In genomic region chr7:74554608-74555311, GRCm38 (mm10) we compare ENCODE assay signal across 8 mouse cellular contexts. TPM values are rescaled to one million over a fixed set of nuclear protein-coding genes. Genes with fewer than 3 reads are reported as not detected.
DNase-seq lines count a peak whose midpoint lies in the region; ATAC-seq lines count a peak whose summit lies in the region.

TSS of gene Slco3a1 (minus strand) at chr7:74554780.

- H3K4me2 ChIP-seq in forebrain, embryonic 14.5 days (ENCODE audit: low read length): peak within 1 kb of the TSS; percentile 87
- H3K4me2 ChIP-seq in liver, embryonic 16.5 days (ENCODE audit: low read depth, low read length): peak within 1 kb of the TSS; percentile 68
- H3K4me2 ChIP-seq in neural tube, embryonic 12.5 days (replicated peaks): peak within 1 kb of the TSS; percentile 91

- peak within 1 kb of the TSS; percentile 87 for H3K27ac ChIP-seq in forebrain, embryonic 14.5 days (ENCODE audit: low read depth, low read length)
- no peak within 1 kb of the TSS; the same call in 1 of the 2 replicates for H3K27ac ChIP-seq in liver, embryonic 16.5 days (ENCODE audit: low read length)
- H3K27ac ChIP-seq in neural tube, embryonic 12.5 days: peak within 1 kb of the TSS; percentile 67

- peak; percentile 90 for DNase-seq in CD4-positive, CD25-positive, alpha-beta regulatory T cell, adult 2 months (ENCODE audit: low read depth, low spot score)
- DNase-seq in c-Kit-positive CD71-positive TER-119-negative erythroid progenitor cells, embryonic 14.5 days (ENCODE audit: low read depth): peak; percentile 33
- peak; percentile 81 for DNase-seq in forebrain, embryonic 14.5 days (ENCODE audit: low spot score)
- DNase-seq in heart, postnatal 10 days: peak; percentile 79 to 84
- DNase-seq in large intestine, adult 2 months (ENCODE audit: low read depth, low spot score): no peak
- DNase-seq in telencephalon, adult 2 months (ENCODE audit: low read depth, low spot score): peak; percentile 38

- H3K4me3 ChIP-seq in forebrain, embryonic 14.5 days (ENCODE audit: low read depth, low read length): peak within 1 kb of the TSS; percentile 70
- H3K4me3 ChIP-seq in liver, embryonic 16.5 days (ENCODE audit: low read depth, low read length): peak within 1 kb of the TSS; percentile 60
- H3K4me3 ChIP-seq in neural tube, embryonic 12.5 days: peak within 1 kb of the TSS; percentile 78

- H3K9ac ChIP-seq in forebrain, embryonic 14.5 days (ENCODE audit: low read length): peak within 1 kb of the TSS; percentile 81
- peak within 1 kb of the TSS; percentile 31 for H3K9ac ChIP-seq in liver, embryonic 16.5 days (ENCODE audit: low read depth, low read length)
- peak within 1 kb of the TSS; percentile 79 for H3K9ac ChIP-seq in neural tube, embryonic 12.5 days

- no peaks in the 10 kb centered on the region for H3K4me1 ChIP-seq in forebrain, embryonic 14.5 days (ENCODE audit: control insufficient read depth, insufficient read depth, low read length)
- H3K4me1 ChIP-seq in liver, embryonic 16.5 days (ENCODE audit: control insufficient read depth, low read depth, low read length): no peaks in the 10 kb centered on the region; the same call in 1 of the 2 replicates
- peaks cover 7% of the 10 kb centered on the region; the same call in 1 of the 2 replicates for H3K4me1 ChIP-seq in neural tube, embryonic 12.5 days

- intact Hi-C loops in heart, postnatal 10 days (cut with DNase I): loop anchor here (1.0 to 5.0 kb wide), 4 partner anchors 42 to 556 kb away; no protein-coding TSS in a partner anchor

- no peaks in the 10 kb centered on the region for H3K36me3 ChIP-seq in forebrain, embryonic 14.5 days (ENCODE audit: control insufficient read depth, insufficient read depth, low read length)
- H3K36me3 ChIP-seq in liver, embryonic 16.5 days (ENCODE audit: control insufficient read depth, insufficient read depth): no peaks in the 10 kb centered on the region
- H3K36me3 ChIP-seq in neural tube, embryonic 12.5 days: no peaks in the 10 kb centered on the region

- no peaks in the 10 kb centered on the region for H3K9me3 ChIP-seq in forebrain, embryonic 14.5 days (replicated peaks; ENCODE audit: control insufficient read depth, low read length)
- no peaks in the 10 kb centered on the region for H3K9me3 ChIP-seq in liver, embryonic 16.5 days (replicated peaks; ENCODE audit: control insufficient read depth, low read length)
- no peaks in the 10 kb centered on the region for H3K9me3 ChIP-seq in neural tube, embryonic 12.5 days

- WGBS in forebrain, embryonic 14.5 days: under 1% methylated on average over 65 of the region's 66 CpGs
- 2% methylated on average over 65 of the region's 66 CpGs for WGBS in large intestine, adult 2 months
- 1% methylated on average over 36 of the region's 66 CpGs for WGBS in liver, embryonic 16.5 days (ENCODE audit: insufficient replicate concordance)
- 1% methylated on average over 60 of the region's 66 CpGs for WGBS in neural tube, embryonic 12.5 days

- H3K27me3 ChIP-seq in forebrain, embryonic 14.5 days (replicated peaks; ENCODE audit: control insufficient read depth, insufficient read depth, low read length): 0 out of 2 replicates have a peak, but pooled peaks cover 7% of the 10 kb centered on the region
- peaks cover 45% of the 10 kb centered on the region for H3K27me3 ChIP-seq in liver, embryonic 16.5 days (ENCODE audit: control insufficient read depth, insufficient read depth, low read depth, low read length)
- H3K27me3 ChIP-seq in neural tube, embryonic 12.5 days (replicated peaks): peaks cover 11% of the 10 kb centered on the region

- ATAC-seq in forebrain, embryonic 14.5 days: peak; percentile 91
- ATAC-seq in liver, embryonic 16.5 days (ENCODE audit: low read depth): peak; percentile 68
- ATAC-seq in neural tube, embryonic 12.5 days (ENCODE audit: low FRiP score, low read depth): peak; percentile 89

RNA-seq across cellular contexts. Expression of gene Slco3a1, which starts in this region (rescaled TPM):
- 12.4 and 14.0 TPM in 2 replicates for polyA plus RNA-seq in forebrain, embryonic 14.5 days (2014; fragmentation: Nextera tagmentation; extraction: Ambion mirVana)
- total RNA-seq in heart, postnatal 10 days (2021): 10 to 100 TPM; 49.2 to 58.1 TPM
- polyA plus RNA-seq in large intestine, adult 2 months (2012; rRNA removed): 18.2 and 23.7 TPM in 2 replicates
- polyA plus RNA-seq in liver, embryonic 16.5 days (2015; fragmentation: Nextera tagmentation; extraction: Ambion mirVana): 1.1 and 1.2 TPM in 2 replicates
- 22.5 and 26.6 TPM in 2 replicates for polyA plus RNA-seq in neural tube, embryonic 12.5 days (2016; fragmentation: Nextera tagmentation; extraction: Ambion mirVana)

Comparison
In these comparisons a context has a peak if more than half of its experiments do, and no peak if none do; other contexts are left out.
1. H3K9ac ChIP-seq: peak in every context shown above with its lines; median percentile 81 in forebrain, embryonic 14.5 days; 79 in neural tube, embryonic 12.5 days; 31 in liver, embryonic 16.5 days.